Mouse (Mus musculus) macrophage (primary cell): ENCODE data around the gene Myh6. TPM values are rescaled to one million over a fixed set of nuclear protein-coding genes. Genes with fewer than 3 reads are reported as not detected.
"Not testable (repeated sequence)": the region's sequence is repeated elsewhere in the genome, so short reads cannot be mapped to it uniquely, and the experiment has no call there.

ENCODE experiments used
- H3K27ac ChIP-seq: fragments of 350-480 bp; formaldehyde crosslinking; 2 replicates; pipeline ENCODE4 v1.9.0; 2021
- H3K36me3 ChIP-seq: fragments of 350-480 bp; formaldehyde crosslinking; 2 replicates; pipeline ENCODE4 v1.9.0; 2021; ENCODE audit errors: inconsistent target
- H3K4me3 ChIP-seq: fragments of 350-480 bp; formaldehyde crosslinking; 2 replicates; pipeline ENCODE4 v1.9.0; 2021; ENCODE audit errors: inconsistent target
- H3K79me2 ChIP-seq: fragments of 350-480 bp; formaldehyde crosslinking; 2 replicates; pipeline ENCODE4 v1.9.0; 2021; ENCODE audit errors: inconsistent target
- WGBS: methylation state at CpG from one replicate; pipeline ENCODE4 v1.1.7; 2026; ENCODE audit warnings: inconsistent platforms; ENCODE audit not compliant: missing documents; 5-methylcytosine and 5-hydroxymethylcytosine counted together
- polyA plus RNA-seq: library from polyadenylated mRNA; stranded (reverse); fragments of 250-400 nt; gene quantifications from 3 replicates; pipeline ENCODE4 v1.2.4, GENCODE M21; 2018; ENCODE audit warnings: inconsistent platforms

Myh6 gene
- polyA plus RNA-seq, 1 experiment from 2014 or later: not detected

DNA sequence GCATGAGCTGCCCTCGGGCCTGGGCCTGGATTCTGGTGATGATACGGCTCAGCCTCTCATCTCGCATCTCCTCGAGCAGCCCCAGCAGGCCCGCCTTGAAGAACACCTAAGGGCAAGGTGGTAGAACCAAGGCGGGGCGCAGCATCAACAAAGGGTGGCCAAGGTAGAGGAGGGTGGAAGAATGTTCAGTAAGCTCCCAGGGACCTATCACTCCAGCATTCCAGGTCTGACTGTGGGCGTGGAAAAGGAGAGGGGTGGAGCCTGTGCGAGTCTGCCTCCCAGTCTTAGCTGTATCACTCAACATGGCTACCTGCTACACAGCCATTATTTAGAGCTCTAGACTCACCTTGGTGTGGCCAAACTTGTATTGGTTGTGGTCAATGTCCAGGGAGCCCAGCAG, 10.2 kb downstream of the Myh6 start:
- Histone ChIP-seq H3K27ac (no peak overlapping the region), H3K79me2 (no peaks in the 10 kb centered on the region), H3K36me3 (no peaks in the 10 kb centered on the region), H3K4me3 (no peak overlapping the region)
- 90% methylated on average over 9 of the region's 9 CpGs for WGBS

- WGBS: 83% methylated on average over 2 of the region's 3 CpGs
- Histone ChIP-seq H3K4me3 (no peak overlapping the region), H3K79me2 (no peaks in the 10 kb centered on the region), H3K27ac (no peak overlapping the region), H3K36me3 (no peaks in the 10 kb centered on the region)
These were observed 11.2 kb downstream of the Myh6 start for GRCm38 (mm10) chr14:54955481-54955880.

DNA sequence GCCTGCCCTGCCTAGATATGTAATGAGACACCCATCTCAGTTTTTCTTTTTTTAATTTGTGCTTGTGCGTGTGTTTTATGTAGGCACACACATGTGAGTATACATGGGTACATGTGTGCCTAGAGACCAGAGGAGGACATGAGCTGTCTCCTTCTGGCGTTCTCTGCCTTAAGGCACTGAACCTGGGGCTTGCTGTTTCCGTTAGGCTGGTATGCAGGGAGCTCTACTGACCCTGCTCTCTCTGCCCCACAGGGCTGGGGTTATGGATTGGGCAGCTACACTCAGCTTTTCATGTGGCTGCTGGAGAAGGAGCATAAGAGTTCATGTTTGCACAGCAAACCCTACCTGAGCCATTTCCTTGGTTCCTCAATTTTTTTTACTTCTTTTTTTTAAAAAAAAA, 12.3 kb downstream of the Myh6 start:
- Histone ChIP-seq H3K27ac (no peak overlapping the region), H3K4me3 (no peak overlapping the region), H3K79me2 (no peaks in the 10 kb centered on the region), H3K36me3 (no peaks in the 10 kb centered on the region)
- WGBS: 83% methylated on average over 3 of the region's 3 CpGs

DNA sequence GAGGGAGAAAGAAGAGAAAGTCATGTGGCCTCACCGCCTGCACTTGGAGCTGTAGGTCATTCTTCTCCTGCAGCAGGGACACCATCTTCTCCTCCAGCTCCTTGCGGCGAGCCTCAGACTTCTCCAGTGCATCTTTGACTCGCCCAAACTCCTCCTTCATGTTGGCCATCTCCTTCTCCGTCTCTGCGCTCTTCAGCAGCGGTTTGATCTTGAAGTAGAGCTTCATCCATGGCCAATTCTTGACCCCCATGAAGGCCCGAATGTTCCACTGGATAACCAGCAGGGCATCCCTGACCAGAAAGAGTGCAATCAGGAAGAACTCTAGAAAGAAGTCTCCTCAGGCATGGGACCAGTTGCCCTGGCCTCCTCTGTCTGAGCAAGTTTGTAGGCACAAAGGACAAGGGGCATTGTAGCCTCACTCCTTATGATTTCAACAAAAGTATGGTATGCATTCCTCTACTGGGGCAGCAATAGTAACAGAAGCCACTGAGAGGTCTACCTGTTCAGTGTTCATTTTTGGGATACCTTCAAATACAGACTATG, 13.0 kb downstream of the Myh6 start:
- Histone ChIP-seq H3K4me3 (no peak overlapping the region), H3K79me2 (no peaks in the 10 kb centered on the region), H3K27ac (no peak overlapping the region), H3K36me3 (no peaks in the 10 kb centered on the region)
- WGBS: 90% methylated on average over 8 of the region's 8 CpGs

- no peaks in the 10 kb centered on the region for H3K36me3 ChIP-seq
- H3K4me3 ChIP-seq: no peak overlapping the region
- 91% methylated on average over 6 of the region's 6 CpGs for WGBS
- no peak overlapping the region for H3K27ac ChIP-seq
- no peaks in the 10 kb centered on the region for H3K79me2 ChIP-seq
These were observed 15.1 kb downstream of the Myh6 start for GRCm38 (mm10) chr14:54951587-54951986.

DNA sequence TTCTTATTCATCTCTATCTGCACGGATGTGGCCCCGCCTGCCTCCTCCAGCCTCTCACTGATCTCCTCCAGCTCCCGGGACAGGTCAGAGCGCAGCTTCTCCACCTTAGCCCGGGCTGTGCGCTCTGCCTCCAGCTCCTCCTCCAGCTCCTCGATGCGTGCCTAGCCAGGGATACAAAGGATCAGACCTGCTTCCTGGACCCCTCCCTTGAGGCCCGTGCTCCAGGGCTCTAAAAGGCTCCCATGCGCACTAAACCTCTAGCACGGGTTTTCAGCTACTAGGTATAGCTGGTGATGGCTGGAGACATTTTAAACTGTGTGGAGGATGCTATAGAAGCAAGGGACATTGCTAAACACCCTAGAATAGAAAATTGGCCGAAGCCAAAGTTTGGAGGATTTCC, 16.2 kb downstream of the Myh6 start:
- Histone ChIP-seq H3K79me2 (no peaks in the 10 kb centered on the region), H3K36me3 (no peaks in the 10 kb centered on the region), H3K4me3 (no peak overlapping the region), H3K27ac (no peak overlapping the region)
- WGBS: 80% methylated on average over 10 of the region's 12 CpGs

GRCm38 (mm10) chr14:54948781-54949180, 17.9 kb downstream of the Myh6 start:
- no peak overlapping the region for H3K27ac ChIP-seq
- no peak overlapping the region for H3K4me3 ChIP-seq
- 84% methylated on average over 9 of the region's 9 CpGs for WGBS
- H3K36me3 ChIP-seq: no peaks in the 10 kb centered on the region
- H3K79me2 ChIP-seq: no peaks in the 10 kb centered on the region

GRCm38 (mm10) chr14:54947008-54947407, 19.7 kb downstream of the Myh6 start:
- H3K79me2 ChIP-seq, H3K36me3 ChIP-seq, H3K27ac ChIP-seq, H3K4me3 ChIP-seq: not testable (repeated sequence)
- 92% methylated on average over 5 of the region's 11 CpGs for whole genome bisulfite sequencing

DNA sequence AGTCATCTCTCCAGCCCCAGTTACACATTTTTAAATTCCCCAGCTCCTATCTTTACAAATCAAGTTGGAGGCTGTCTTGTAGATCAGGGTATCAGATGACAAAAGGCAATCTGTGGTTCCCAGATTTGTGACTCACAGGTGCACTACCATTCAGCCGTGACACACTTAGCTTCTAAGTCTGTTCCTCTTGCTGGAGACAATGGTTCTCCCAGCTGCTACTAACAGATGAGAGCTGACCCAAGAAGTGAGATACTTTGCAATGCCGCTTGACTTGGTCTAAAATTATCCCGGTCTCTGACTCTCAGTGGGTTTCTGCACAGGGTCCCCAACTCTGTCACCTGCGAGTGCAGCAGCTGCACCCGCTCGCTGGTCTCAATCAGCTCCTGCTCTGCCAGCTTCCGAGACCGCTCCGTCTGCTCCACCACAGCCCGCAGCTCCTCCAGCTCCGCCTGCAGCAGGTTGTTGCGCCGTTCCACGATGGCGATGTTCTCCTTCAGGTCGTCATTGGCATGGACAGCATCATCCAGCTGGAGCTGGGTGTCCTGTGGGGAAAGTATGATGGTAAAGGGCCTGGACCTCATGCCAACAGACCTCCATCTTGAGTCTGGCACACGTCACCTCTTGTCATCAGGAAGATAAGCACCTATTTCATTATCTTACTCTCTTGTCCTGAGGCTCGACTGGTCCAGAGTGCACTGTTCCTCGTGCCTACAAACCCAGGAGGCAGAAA, 20.6 kb downstream of the Myh6 start:
- no peak overlapping the region for H3K4me3 ChIP-seq
- H3K36me3 ChIP-seq: no peaks in the 10 kb centered on the region
- 88% methylated on average over 19 of the region's 19 CpGs for WGBS
- H3K27ac ChIP-seq: no peak overlapping the region
- no peaks in the 10 kb centered on the region for H3K79me2 ChIP-seq

GRCm38 (mm10) chr14:54944939-54945338, 21.8 kb downstream of the Myh6 start:
- Histone ChIP-seq H3K4me3 (no peak overlapping the region), H3K27ac (no peak overlapping the region), H3K36me3 (no peaks in the 10 kb centered on the region), H3K79me2 (no peaks in the 10 kb centered on the region)
- 62% methylated on average over 2 of the region's 2 CpGs for WGBS

- Histone ChIP-seq H3K36me3 (no peaks in the 10 kb centered on the region), H3K79me2 (no peaks in the 10 kb centered on the region), H3K27ac (no peak overlapping the region), H3K4me3 (no peak overlapping the region)
- 94% methylated on average over 6 of the region's 7 CpGs for WGBS
These were observed 22.8 kb downstream of the Myh6 start for GRCm38 (mm10) chr14:54943971-54944370.

DNA sequence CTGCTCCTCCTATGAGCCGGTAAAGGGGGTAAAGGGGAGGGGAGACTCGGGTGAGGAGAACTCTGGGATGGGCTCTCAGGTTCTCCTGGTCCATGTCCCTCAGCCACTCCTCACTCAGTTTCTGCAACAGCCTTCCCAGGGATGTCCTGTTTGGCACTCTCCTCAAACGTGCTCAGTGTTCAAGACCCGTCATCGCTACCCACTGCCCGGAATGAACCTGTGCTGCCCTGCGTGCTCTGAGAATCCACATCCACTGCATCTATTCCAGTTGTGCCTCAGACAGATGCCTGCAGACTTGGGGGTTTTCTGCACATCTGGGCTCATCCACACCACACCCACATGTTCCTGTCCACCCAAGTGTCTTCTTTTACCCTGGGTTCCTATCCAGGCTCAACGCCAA, 24.2 kb downstream of the Myh6 start:
- H3K36me3 ChIP-seq: no peaks in the 10 kb centered on the region
- no peak overlapping the region for H3K27ac ChIP-seq
- WGBS: 93% methylated on average over 8 of the region's 8 CpGs
- no peak overlapping the region for H3K4me3 ChIP-seq
- no peaks in the 10 kb centered on the region for H3K79me2 ChIP-seq

DNA sequence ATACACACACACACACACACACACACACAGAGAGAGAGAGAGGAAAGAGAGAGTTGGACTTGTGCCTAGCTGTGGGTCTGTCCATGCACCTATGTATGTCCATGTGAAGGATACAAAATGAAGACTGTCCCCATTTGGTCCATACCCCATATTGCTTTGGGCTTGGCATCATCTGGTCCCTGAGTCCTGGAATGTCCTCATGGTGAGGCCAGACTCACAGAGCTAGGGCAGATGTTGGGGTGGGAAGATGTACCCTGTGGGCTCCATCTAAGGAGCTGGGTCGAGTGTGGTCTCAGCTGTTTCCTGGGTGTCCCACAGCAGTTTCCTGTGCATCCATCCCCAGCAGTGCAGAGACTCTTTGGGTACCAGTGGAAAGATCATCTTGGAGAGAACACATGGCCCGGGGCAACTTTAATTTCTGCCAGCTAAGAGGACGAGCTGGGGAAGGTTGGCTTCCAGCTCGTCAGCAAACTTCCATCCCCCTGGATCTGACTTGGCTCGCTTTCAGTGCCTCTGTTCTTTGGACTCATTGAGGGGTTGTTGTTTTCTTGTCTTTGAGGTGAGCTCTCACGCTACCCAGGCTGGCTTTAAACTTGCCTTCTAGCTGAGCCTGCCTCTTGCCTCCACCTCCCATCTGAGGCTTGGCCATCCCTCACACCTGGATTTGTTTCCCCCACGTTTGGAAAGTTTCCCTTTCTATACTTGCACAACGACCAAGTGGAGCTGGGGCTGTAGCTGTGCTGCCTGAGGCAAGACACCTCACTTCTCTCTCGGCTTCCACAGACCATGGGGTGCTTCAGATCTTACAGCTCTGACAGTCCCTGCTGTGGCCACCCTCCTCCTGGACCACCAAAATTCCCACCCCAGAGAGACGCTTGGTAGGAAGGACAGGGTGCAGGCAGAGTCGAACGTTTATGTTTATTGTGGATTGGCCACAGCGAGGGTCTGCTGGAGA, 25.4 kb downstream of the Myh6 start:
- no peaks in the 10 kb centered on the region for H3K36me3 ChIP-seq
- no peak overlapping the region for H3K4me3 ChIP-seq
- 60% methylated on average over 13 of the region's 13 CpGs for WGBS
- H3K79me2 ChIP-seq: no peaks in the 10 kb centered on the region
- H3K27ac ChIP-seq: no peak overlapping the region

DNA sequence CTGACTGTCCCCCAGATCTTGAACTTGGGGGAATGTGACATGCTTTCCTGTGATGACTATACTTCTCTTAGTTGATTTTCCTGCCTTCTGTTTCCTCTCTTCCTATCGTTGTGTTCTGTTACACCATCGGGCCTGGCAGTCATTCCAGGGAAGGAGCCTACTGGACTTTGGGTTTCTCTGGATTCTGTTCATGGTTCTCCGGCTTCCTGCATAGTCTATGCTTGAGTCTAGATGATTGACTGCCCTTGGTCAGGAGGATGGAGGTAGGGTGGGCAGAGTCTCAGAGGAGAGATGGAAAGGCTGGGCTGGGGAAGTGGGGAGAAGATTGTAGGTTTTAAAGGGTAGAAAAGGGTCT, 26.6 kb downstream of the Myh6 start:
- no peak overlapping the region for H3K4me3 ChIP-seq
- H3K27ac ChIP-seq: no peak overlapping the region
- H3K36me3 ChIP-seq: no peaks in the 10 kb centered on the region
- 66% methylated on average over 3 of the region's 3 CpGs for WGBS
- H3K79me2 ChIP-seq: no peaks in the 10 kb centered on the region
